Mouse (Mus musculus): Measurements from ENCODE around the gene AI413582.

DNA sequence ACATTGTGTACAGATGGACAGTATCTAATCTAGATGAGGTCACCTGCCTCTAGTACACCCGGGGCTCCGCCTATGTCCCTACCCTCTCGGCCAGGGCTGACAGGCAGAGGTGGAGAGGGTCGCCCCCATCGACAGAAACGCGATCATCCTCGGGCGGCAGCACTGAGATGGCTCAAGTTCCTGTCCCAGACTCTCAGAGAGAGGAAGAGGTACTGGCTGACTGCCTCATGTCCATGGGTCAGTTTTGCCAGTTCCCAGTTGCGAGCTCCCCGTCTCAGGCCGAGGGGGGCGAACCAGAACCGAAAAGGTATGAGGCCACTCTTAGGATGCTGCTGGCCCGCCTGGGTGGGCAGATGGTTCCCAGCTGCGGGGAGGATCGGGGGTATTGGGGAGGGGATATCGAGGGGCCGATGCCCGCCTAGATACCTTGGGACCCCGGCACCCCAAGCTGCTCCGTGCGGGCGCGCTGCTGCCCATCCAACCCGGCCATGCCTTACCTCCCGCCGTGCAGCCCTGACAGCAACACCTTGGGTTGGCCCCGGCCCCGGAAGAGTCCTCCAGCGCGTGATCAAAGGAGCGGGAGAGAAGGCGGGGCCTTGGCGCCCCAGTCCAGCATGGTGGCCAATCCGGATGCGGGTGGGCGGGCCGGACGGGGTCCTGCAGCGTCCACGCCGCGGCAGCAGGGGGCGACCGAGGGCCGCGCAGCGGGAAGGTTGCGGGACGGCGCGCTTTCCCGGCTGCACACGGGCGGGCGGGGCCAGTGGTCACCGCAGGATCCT is at the start of gene AI413582:
- TF ChIP-seq POLR2A (IDR thresholded peaks at IDR 0.05; ENCODE audit: borderline replicate concordance, low read depth, low read length), result no peak
- no peak for TF ChIP-seq CTCF (IDR thresholded peaks at IDR 0.05; ENCODE audit: low read depth, low read length)
